Mouse (Mus musculus) limb, embryonic 11.5 days (tissue): ENCODE data around the gene 4931417E11Rik. TPM values are rescaled to one million over a fixed set of nuclear protein-coding genes. Genes with fewer than 3 reads are reported as not detected.

ENCODE experiments used
- ATAC-seq: fragments of 200-750 bp; cut with Nextera tagmentation; 2 replicates; pipeline ENCODE4 v1.8.0; 2017; ENCODE audit warnings: low read depth; ENCODE audit not compliant: insufficient number of reproducible peaks, low FRiP score, low TSS enrichment
- DNase-seq: peaks from one replicate; pipeline ENCODE4 v3.0.0-alpha.2; 2015; ENCODE audit warnings: low spot score
- H3K27ac ChIP-seq: fragments of 300-500 bp; sonication (generic); replicated peaks from 2 replicates; pipeline ENCODE4 v1.5.1; 2014; ENCODE audit warnings: low read depth, mild to moderate bottlenecking, low read length
- H3K27me3 ChIP-seq: fragments of 300-500 bp; sonication (generic); 2 replicates; pipeline ENCODE4 v1.6.1; 2014; ENCODE audit warnings: mild to moderate bottlenecking, low read length, mixed read lengths; ENCODE audit not compliant: control insufficient read depth, insufficient read depth
- H3K36me3 ChIP-seq: fragments of 300-500 bp; sonication (generic); 2 replicates; pipeline ENCODE4 v1.6.1; 2014; ENCODE audit warnings: mild to moderate bottlenecking, low read length, moderate library complexity, mixed read lengths; ENCODE audit not compliant: control insufficient read depth, insufficient read depth
- H3K4me1 ChIP-seq: fragments of 300-500 bp; sonication (generic); 2 replicates; pipeline ENCODE4 v1.6.1; 2014; ENCODE audit warnings: low read length, mixed read lengths; ENCODE audit not compliant: control insufficient read depth, insufficient read depth
- H3K4me2 ChIP-seq: fragments of 300-500 bp; sonication (generic); 2 replicates; pipeline ENCODE4 v1.6.1; 2014; ENCODE audit warnings: low read depth, mild to moderate bottlenecking, moderate library complexity; ENCODE audit not compliant: severe bottlenecking
- H3K4me3 ChIP-seq: fragments of 300-500 bp; sonication (generic); 2 replicates; pipeline ENCODE4 v1.5.1; 2014; ENCODE audit warnings: low read depth, low read length
- H3K9ac ChIP-seq: fragments of 300-500 bp; sonication (generic); 2 replicates; pipeline ENCODE4 v1.6.1; 2014; ENCODE audit warnings: mild to moderate bottlenecking, low read length
- H3K9me3 ChIP-seq: fragments of 300-500 bp; sonication (generic); 2 replicates; pipeline ENCODE4 v1.6.1; 2016; ENCODE audit warnings: low read length; ENCODE audit not compliant: control insufficient read depth
- WGBS: fragments of 180-500 bp; shearing (Covaris S2); extraction: QIAGEN DNeasy Blood & Tissue Kit; methylation state at CpG from one replicate; pipeline ENCODE4 v1.1.7; 2014; 5-methylcytosine and 5-hydroxymethylcytosine counted together
- polyA plus RNA-seq: library from polyadenylated mRNA; unstranded; fragments of >200 nt; fragmentation: Nextera tagmentation; extraction: Ambion mirVana; gene quantifications from 2 replicates; pipeline ENCODE4 v1.2.1, GENCODE M21; 2014

The 4931417E11Rik gene
- polyA plus RNA-seq, 1 experiment from 2014 or later, result not detected

GRCm38 (mm10) chr6:73433912-73434311 is 35.6 kb downstream of the 4931417E11Rik start:
- Histone ChIP-seq H3K4me2 (no peak overlapping the region), H3K9ac (no peak overlapping the region), H3K9me3 (no peaks in the 10 kb centered on the region), H3K36me3 (no peaks in the 10 kb centered on the region), H3K27ac (no peak overlapping the region), H3K27me3 (no peaks in the 10 kb centered on the region), H3K4me3 (no peak overlapping the region), H3K4me1 (no peaks in the 10 kb centered on the region)
- DNase-seq, result no peak
- ATAC-seq, result no peak
- 26% methylated on average over 3 of the region's 3 CpGs for WGBS

DNA sequence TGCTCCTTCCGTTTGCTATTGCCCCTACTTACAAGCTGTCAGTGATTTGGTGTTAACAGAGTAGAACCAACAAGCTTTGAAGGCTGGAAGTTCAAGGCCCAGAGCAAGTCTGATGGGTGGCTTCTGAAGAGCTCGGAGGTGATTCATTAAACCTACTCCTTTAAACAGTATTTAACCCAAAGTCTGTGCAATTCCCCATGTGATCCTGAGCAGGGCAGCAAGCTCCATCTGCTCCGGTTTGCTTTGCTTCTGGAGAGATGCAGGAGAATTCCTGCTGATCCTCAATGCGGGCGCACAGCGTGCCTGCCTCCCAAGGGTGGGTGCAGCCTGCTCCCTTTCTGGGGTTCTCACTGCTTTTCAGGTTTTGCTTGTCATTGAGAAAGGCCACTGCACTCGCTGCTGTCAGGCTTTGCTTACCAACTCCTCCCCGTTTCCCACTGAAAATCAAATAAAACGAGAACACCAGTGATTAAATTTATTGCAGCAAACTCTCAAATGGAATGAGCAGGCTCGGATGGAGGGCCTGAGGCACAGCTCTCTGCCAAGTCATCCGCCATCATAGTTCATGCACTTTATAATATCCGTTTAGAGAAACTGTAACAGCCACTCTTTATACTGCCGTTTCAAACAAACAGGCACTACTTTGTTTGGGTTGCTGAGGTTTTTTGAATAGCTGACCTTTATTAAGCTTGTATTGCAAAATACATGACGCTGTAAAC is 40.7 kb downstream of the 4931417E11Rik start:
- Histone ChIP-seq H3K27me3 (no peaks in the 10 kb centered on the region), H3K9ac (no peak overlapping the region), H3K27ac (no peak overlapping the region), H3K4me2 (peak overlapping the region; percentile 21; the same call in 1 of the 2 replicates), H3K4me3 (no peak overlapping the region), H3K9me3 (no peaks in the 10 kb centered on the region), H3K4me1 (0 out of 2 replicates have a peak, but pooled peaks cover 3% of the 10 kb centered on the region), H3K36me3 (no peaks in the 10 kb centered on the region)
- peak; percentile 30 for DNase-seq
- 29% methylated on average over 14 of the region's 14 CpGs for WGBS
- peak; percentile 49; the same call in 1 of the 2 replicates for ATAC-seq

DNA sequence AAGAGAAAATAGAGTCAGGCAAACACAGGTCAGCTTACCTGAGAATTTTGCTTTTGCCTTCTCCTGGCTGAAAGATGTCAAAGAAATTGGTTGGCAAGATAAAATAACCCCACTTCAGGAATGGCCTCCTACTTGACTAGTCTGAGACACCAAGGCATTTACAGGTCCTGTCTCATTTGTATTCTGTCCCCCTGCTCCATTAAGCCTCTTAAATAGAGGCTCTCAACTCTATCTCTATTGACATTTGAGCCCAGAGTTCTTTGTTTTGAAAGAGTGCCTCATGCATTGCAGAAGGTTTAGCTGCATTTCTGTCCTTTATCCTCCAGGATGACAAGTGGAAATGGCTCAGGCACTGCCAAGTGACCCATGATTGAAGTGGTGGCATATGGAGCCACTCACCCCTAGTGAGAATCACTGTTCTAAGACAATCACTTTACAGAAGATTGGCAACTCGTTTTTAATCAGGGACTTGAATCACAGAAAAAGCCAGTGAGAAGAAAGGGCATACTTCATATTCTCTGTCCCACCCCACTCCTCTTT is 42.1 kb downstream of the 4931417E11Rik start:
- H3K9me3 ChIP-seq, result no peaks in the 10 kb centered on the region
- no peak for DNase-seq
- no peak for ATAC-seq
- H3K27me3 ChIP-seq, result no peaks in the 10 kb centered on the region
- no peak overlapping the region for H3K4me3 ChIP-seq
- H3K36me3 ChIP-seq, result no peaks in the 10 kb centered on the region
- H3K4me2 ChIP-seq, result no peak overlapping the region
- H3K4me1 ChIP-seq, result 0 out of 2 replicates have a peak, but pooled peaks cover 3% of the 10 kb centered on the region
- no peak overlapping the region for H3K27ac ChIP-seq
- WGBS, result 45% methylated on average over 1 of the region's 1 CpGs
- no peak overlapping the region for H3K9ac ChIP-seq

Other genes starting within 250 kb of the 4931417E11Rik start
- gene Dnah6, start 248.0 kb downstream of the 4931417E11Rik start, polyA plus RNA-seq, result 0.01 TPM in 2 replicates
- gene Suclg1, start 221.3 kb downstream of the 4931417E11Rik start, polyA plus RNA-seq, result 175 and 176 TPM in 2 replicates